Mouse (Mus musculus): ENCODE data around the gene Lpcat3. TPM values are rescaled to one million over a fixed set of nuclear protein-coding genes. Genes with fewer than 3 reads are reported as not detected.

The Lpcat3 gene
- total RNA-seq, 2 experiments from 2014 or later, result 42.3 to 45.3 TPM

- peak; percentile 60 to 73 for DNase-seq (ENCODE audit: low spot score in 2 of 2)
These were observed 39.9 kb downstream of the Lpcat3 start for GRCm38 (mm10) chr6:124702784-124703103.

GRCm38 (mm10) chr6:124703789-124704188 is 41.0 kb downstream of the Lpcat3 start:
- DNase-seq (ENCODE audit: low spot score in 2 of 2), result no peak

GRCm38 (mm10) chr6:124704417-124704816 is 41.6 kb downstream of the Lpcat3 start:
- DNase-seq (ENCODE audit: low spot score in 2 of 2), result no peak

GRCm38 (mm10) chr6:124706061-124706627 is 43.3 kb downstream of the Lpcat3 start:
- DNase-seq (ENCODE audit: low spot score in 2 of 2), result no peak

- DNase-seq (ENCODE audit: low spot score in 2 of 2), result no peak
These were observed 45.6 kb downstream of the Lpcat3 start for GRCm38 (mm10) chr6:124708289-124708889.

GRCm38 (mm10) chr6:124711824-124712782 is 49.3 kb downstream of the Lpcat3 start, which contains the start of the genes Emg1 and Phb2:
Gene Emg1 (minus strand): TSS chr6:124712178.
Gene Phb2 (plus strand): TSS chr6:124712336.
- peak; percentile 94 to 98 for DNase-seq (ENCODE audit: low spot score in 2 of 2)

GRCm38 (mm10) chr6:124712918-124713317 is 50.1 kb downstream of the Lpcat3 start:
- DNase-seq (ENCODE audit: low spot score in 2 of 2), result no peak

- no peak for DNase-seq (ENCODE audit: low spot score in 2 of 2)
These were observed 54.1 kb downstream of the Lpcat3 start for GRCm38 (mm10) chr6:124716864-124717490.

GRCm38 (mm10) chr6:124717968-124718367 is 55.1 kb downstream of the Lpcat3 start:
- DNase-seq (ENCODE audit: low spot score in 2 of 2), result no peak

GRCm38 (mm10) chr6:124718703-124719102 is 55.9 kb downstream of the Lpcat3 start:
- DNase-seq (ENCODE audit: low spot score in 2 of 2), result no peak

- no peak for DNase-seq (ENCODE audit: low spot score in 2 of 2)
These were observed 56.6 kb downstream of the Lpcat3 start for GRCm38 (mm10) chr6:124719354-124719978.

GRCm38 (mm10) chr6:124720904-124721303 is 58.1 kb downstream of the Lpcat3 start:
- DNase-seq (ENCODE audit: low spot score in 2 of 2), result no peak

GRCm38 (mm10) chr6:124722876-124723473 is 60.1 kb downstream of the Lpcat3 start:
- DNase-seq (ENCODE audit: low spot score in 2 of 2), result no peak

GRCm38 (mm10) chr6:124723541-124723940 is 60.7 kb downstream of the Lpcat3 start:
- no peak for DNase-seq (ENCODE audit: low spot score in 2 of 2)

GRCm38 (mm10) chr6:124724472-124724871 is 61.6 kb downstream of the Lpcat3 start:
- no peak for DNase-seq (ENCODE audit: low spot score in 2 of 2)

- no peak for DNase-seq (ENCODE audit: low spot score in 2 of 2)
These were observed 65.8 kb downstream of the Lpcat3 start for GRCm38 (mm10) chr6:124728621-124729020.

GRCm38 (mm10) chr6:124729850-124730705 is 67.3 kb downstream of the Lpcat3 start:
- DNase-seq (ENCODE audit: low spot score in 2 of 2), result no peak

- no peak for DNase-seq (ENCODE audit: low spot score in 2 of 2)
These were observed 68.2 kb downstream of the Lpcat3 start for GRCm38 (mm10) chr6:124731038-124731437.

GRCm38 (mm10) chr6:124732476-124733370 is 69.9 kb downstream of the Lpcat3 start:
- DNase-seq (ENCODE audit: low spot score in 2 of 2), result no peak

Data from layer of hippocampus, postnatal 14 days (tissue).